Mouse (Mus musculus): ENCODE measurements around the gene Map3k13. TPM values are rescaled to one million over a fixed set of nuclear protein-coding genes. Genes with fewer than 3 reads are reported as not detected.
A peak's percentile ranks its signal among the peaks of the same experiment; 100 is the strongest.
"Not testable (repeated sequence)": the region's sequence is repeated elsewhere in the genome, so short reads cannot be mapped to it uniquely, and the experiment has no call there.

The Map3k13 gene
- polyA plus RNA-seq, 1 experiment from 2014 or later = 0.59 TPM

GRCm38 (mm10) chr16:21793080-21793810 is 901 bp upstream of the Map3k13 start:
- 26% methylated on average over 2 of the region's 2 CpGs for WGBS
- H3K27ac ChIP-seq (ENCODE audit: low read depth, low read length) = peak overlapping the region; percentile 94

GRCm38 (mm10) chr16:21794697-21795045 is 525 bp downstream of the Map3k13 start:
- no peaks in the 10 kb centered on the region for H3K27me3 ChIP-seq (replicated peaks; ENCODE audit: control insufficient read depth, insufficient read depth, low read length)
- no peaks in the 10 kb centered on the region for H3K9me3 ChIP-seq (ENCODE audit: control insufficient read depth, low read length)
- peaks cover 13% of the 10 kb centered on the region for H3K4me1 ChIP-seq (replicated peaks; ENCODE audit: control insufficient read depth, insufficient read depth, low read length)
- peak overlapping the region; percentile 89 for H3K4me3 ChIP-seq (ENCODE audit: low read depth, low read length)
- peak overlapping the region; percentile 82 for H3K4me2 ChIP-seq
- ATAC-seq (replicated peaks; ENCODE audit: low FRiP score) (no peak), DNase-seq (ENCODE audit: low spot score) (no peak)
- peak overlapping the region; percentile 89 for H3K9ac ChIP-seq (ENCODE audit: low read depth, low read length)
- 2% methylated on average over 14 of the region's 14 CpGs for WGBS
- peak overlapping the region; percentile 94 for H3K27ac ChIP-seq (ENCODE audit: low read depth, low read length)
- no peaks in the 10 kb centered on the region for H3K36me3 ChIP-seq (ENCODE audit: control insufficient read depth, insufficient read depth, low read length)

More at GRCm38 (mm10) chr16:21793080-21793810, 901 bp upstream of the Map3k13 start:
- not testable (repeated sequence) for H3K9me3 ChIP-seq (ENCODE audit: control insufficient read depth, low read length); ATAC-seq (replicated peaks; ENCODE audit: low FRiP score); H3K27me3 ChIP-seq (replicated peaks; ENCODE audit: control insufficient read depth, insufficient read depth, low read length); H3K36me3 ChIP-seq (ENCODE audit: control insufficient read depth, insufficient read depth, low read length); DNase-seq (ENCODE audit: low spot score)
- peak overlapping the region; percentile 82 for H3K4me2 ChIP-seq
- H3K4me3 ChIP-seq (ENCODE audit: low read depth, low read length) = peak overlapping the region; percentile 89
- peaks cover 13% of the 10 kb centered on the region for H3K4me1 ChIP-seq (replicated peaks; ENCODE audit: control insufficient read depth, insufficient read depth, low read length)
- peak overlapping the region; percentile 89 for H3K9ac ChIP-seq (ENCODE audit: low read depth, low read length)

- peak overlapping the region; percentile 89 for H3K4me3 ChIP-seq (ENCODE audit: low read depth, low read length)
- no peak overlapping the region for H3K27ac ChIP-seq (ENCODE audit: low read depth, low read length)
- H3K4me1 ChIP-seq (replicated peaks; ENCODE audit: control insufficient read depth, insufficient read depth, low read length) = peaks cover 13% of the 10 kb centered on the region
- no peaks in the 10 kb centered on the region for H3K9me3 ChIP-seq (ENCODE audit: control insufficient read depth, low read length)
- H3K9ac ChIP-seq (ENCODE audit: low read depth, low read length) = 0 out of 2 replicates have a peak overlapping the region, but pooled peaks have one; percentile 7
- DNase-seq (ENCODE audit: low spot score) (no peak), ATAC-seq (replicated peaks; ENCODE audit: low FRiP score) (no peak; the same call in 1 of the 2 replicates)
- H3K36me3 ChIP-seq (ENCODE audit: control insufficient read depth, insufficient read depth, low read length) = no peaks in the 10 kb centered on the region
- WGBS = 28% methylated on average over 5 of the region's 5 CpGs
- H3K4me2 ChIP-seq = peak overlapping the region; percentile 82
- H3K27me3 ChIP-seq (replicated peaks; ENCODE audit: control insufficient read depth, insufficient read depth, low read length) = no peaks in the 10 kb centered on the region
Observed at GRCm38 (mm10) chr16:21795071-21795470, 925 bp downstream of the Map3k13 start.

- Histone ChIP-seq H3K9ac (ENCODE audit: low read depth, low read length) (no peak overlapping the region), H3K36me3 (ENCODE audit: control insufficient read depth, insufficient read depth, low read length) (peaks cover 2% of the 10 kb centered on the region; the same call in 1 of the 2 replicates), H3K4me1 (replicated peaks; ENCODE audit: control insufficient read depth, insufficient read depth, low read length) (no peaks in the 10 kb centered on the region), H3K9me3 (ENCODE audit: control insufficient read depth, low read length) (no peaks in the 10 kb centered on the region; the same call in 1 of the 2 replicates), H3K4me3 (ENCODE audit: low read depth, low read length) (no peak overlapping the region), H3K27me3 (replicated peaks; ENCODE audit: control insufficient read depth, insufficient read depth, low read length) (no peaks in the 10 kb centered on the region), H3K27ac (ENCODE audit: low read depth, low read length) (no peak overlapping the region), H3K4me2 (no peak overlapping the region)
- ATAC-seq (replicated peaks; ENCODE audit: low FRiP score) = no peak
- DNase-seq (ENCODE audit: low spot score) = no peak
- 91% methylated on average over 1 of the region's 1 CpGs for WGBS
Observed at GRCm38 (mm10) chr16:21804258-21804657, 10.1 kb downstream of the Map3k13 start.

GRCm38 (mm10) chr16:21806892-21807291 is 12.7 kb downstream of the Map3k13 start:
- Histone ChIP-seq H3K9ac (ENCODE audit: low read depth, low read length) (no peak overlapping the region), H3K4me2 (no peak overlapping the region), H3K9me3 (ENCODE audit: control insufficient read depth, low read length) (no peaks in the 10 kb centered on the region; the same call in 1 of the 2 replicates), H3K4me3 (ENCODE audit: low read depth, low read length) (no peak overlapping the region), H3K4me1 (replicated peaks; ENCODE audit: control insufficient read depth, insufficient read depth, low read length) (no peaks in the 10 kb centered on the region), H3K36me3 (ENCODE audit: control insufficient read depth, insufficient read depth, low read length) (no peaks in the 10 kb centered on the region; the same call in 1 of the 2 replicates), H3K27ac (ENCODE audit: low read depth, low read length) (no peak overlapping the region), H3K27me3 (replicated peaks; ENCODE audit: control insufficient read depth, insufficient read depth, low read length) (no peaks in the 10 kb centered on the region)
- WGBS = 71% methylated on average over 1 of the region's 1 CpGs
- no peak for DNase-seq (ENCODE audit: low spot score)
- ATAC-seq (replicated peaks; ENCODE audit: low FRiP score) = no peak

GRCm38 (mm10) chr16:21807786-21808185 is 13.6 kb downstream of the Map3k13 start:
- not testable (repeated sequence) for H3K4me2 ChIP-seq; H3K27ac ChIP-seq (ENCODE audit: low read depth, low read length); H3K27me3 ChIP-seq (replicated peaks; ENCODE audit: control insufficient read depth, insufficient read depth, low read length); ATAC-seq (replicated peaks; ENCODE audit: low FRiP score); DNase-seq (ENCODE audit: low spot score); H3K4me3 ChIP-seq (ENCODE audit: low read depth, low read length); H3K9ac ChIP-seq (ENCODE audit: low read depth, low read length); H3K9me3 ChIP-seq (ENCODE audit: control insufficient read depth, low read length); H3K4me1 ChIP-seq (replicated peaks; ENCODE audit: control insufficient read depth, insufficient read depth, low read length); H3K36me3 ChIP-seq (ENCODE audit: control insufficient read depth, insufficient read depth, low read length)
- WGBS = 87% methylated on average over 7 of the region's 7 CpGs

GRCm38 (mm10) chr16:21813164-21813834 is 19.2 kb downstream of the Map3k13 start:
- 62% methylated on average over 6 of the region's 6 CpGs for WGBS
- no peaks in the 10 kb centered on the region for H3K36me3 ChIP-seq (ENCODE audit: control insufficient read depth, insufficient read depth, low read length)
- H3K4me1 ChIP-seq (replicated peaks; ENCODE audit: control insufficient read depth, insufficient read depth, low read length) = no peaks in the 10 kb centered on the region
- H3K27me3 ChIP-seq (replicated peaks; ENCODE audit: control insufficient read depth, insufficient read depth, low read length) = no peaks in the 10 kb centered on the region
- ATAC-seq (replicated peaks; ENCODE audit: low FRiP score) (no peak), DNase-seq (ENCODE audit: low spot score) (no peak)
- H3K4me2 ChIP-seq = no peak overlapping the region
- H3K9me3 ChIP-seq (ENCODE audit: control insufficient read depth, low read length) = no peaks in the 10 kb centered on the region
- no peak overlapping the region for H3K9ac ChIP-seq (ENCODE audit: low read depth, low read length)
- no peak overlapping the region for H3K4me3 ChIP-seq (ENCODE audit: low read depth, low read length)
- no peak overlapping the region for H3K27ac ChIP-seq (ENCODE audit: low read depth, low read length)

- WGBS = 62% methylated on average over 11 of the region's 11 CpGs
Observed at GRCm38 (mm10) chr16:21814861-21815668, 20.9 kb downstream of the Map3k13 start.

More at GRCm38 (mm10) chr16:21814861-21815668, 20.9 kb downstream of the Map3k13 start:
- DNase-seq (ENCODE audit: low spot score) (no peak), ATAC-seq (replicated peaks; ENCODE audit: low FRiP score) (no peak)
- Histone ChIP-seq H3K4me1 (replicated peaks; ENCODE audit: control insufficient read depth, insufficient read depth, low read length) (no peaks in the 10 kb centered on the region; the same call in 1 of the 2 replicates), H3K4me2 (no peak overlapping the region; the same call in 1 of the 2 replicates), H3K27ac (ENCODE audit: low read depth, low read length) (no peak overlapping the region), H3K9me3 (ENCODE audit: control insufficient read depth, low read length) (no peaks in the 10 kb centered on the region), H3K4me3 (ENCODE audit: low read depth, low read length) (no peak overlapping the region), H3K36me3 (ENCODE audit: control insufficient read depth, insufficient read depth, low read length) (no peaks in the 10 kb centered on the region), H3K27me3 (replicated peaks; ENCODE audit: control insufficient read depth, insufficient read depth, low read length) (no peaks in the 10 kb centered on the region), H3K9ac (ENCODE audit: low read depth, low read length) (0 out of 2 replicates have a peak overlapping the region, but pooled peaks have one; percentile 9)

All from liver, embryonic 11.5 days (tissue).